Mouse (Mus musculus): ENCODE measurements around the gene Trp53i11.

GRCm38 (mm10) chr2:93170156-93170844 lies 17.0 kb upstream of the Trp53i11 start:
- TF ChIP-seq POLR2AphosphoS5 (IDR thresholded peaks at IDR 0.05; ENCODE audit: insufficient replicate concordance, low read depth, low read length) (no peak), CTCF (IDR thresholded peaks at IDR 0.05; ENCODE audit: low read depth, low read length) (no peak), TAL1 (conservative IDR thresholded peaks at IDR 0.05; ENCODE audit: low read depth, low read length) (no peak)

All from G1E (cell line).